Mouse (Mus musculus) 3T3-L1 (cell line): ENCODE measurements around the gene Lmtk2.

Source experiments
- DNase-seq: peaks from one replicate; pipeline ENCODE4 v3.0.0-alpha.2; 2015; ENCODE audit warnings: low read depth, low spot score

Lmtk2 gene

GRCm38 (mm10) chr5:144100149-144100935 is at the start of gene Lmtk2:
Gene Lmtk2, plus strand, starts transcription at chr5:144100436.
- peak; percentile 96 for DNase-seq

GRCm38 (mm10) chr5:144051268-144051667 is 49.0 kb upstream of the Lmtk2 start:
- peak; percentile 46 for DNase-seq

- no peak for DNase-seq
Measured at GRCm38 (mm10) chr5:144053450-144053849, 46.8 kb upstream of the Lmtk2 start.

- no peak for DNase-seq
Measured at GRCm38 (mm10) chr5:144054340-144054739, 45.9 kb upstream of the Lmtk2 start.

GRCm38 (mm10) chr5:144064093-144064492 is 36.1 kb upstream of the Lmtk2 start:
- DNase-seq = no peak

GRCm38 (mm10) chr5:144066036-144066435 is 34.2 kb upstream of the Lmtk2 start:
- peak; percentile 54 for DNase-seq

- DNase-seq = no peak
Measured at GRCm38 (mm10) chr5:144070064-144070463, 30.2 kb upstream of the Lmtk2 start.

- DNase-seq = no peak
Measured at GRCm38 (mm10) chr5:144071249-144071648, 29.0 kb upstream of the Lmtk2 start.

GRCm38 (mm10) chr5:144077541-144077940 is 22.7 kb upstream of the Lmtk2 start:
- DNase-seq = no peak

- no peak for DNase-seq
Measured at GRCm38 (mm10) chr5:144080886-144081285, 19.4 kb upstream of the Lmtk2 start.

GRCm38 (mm10) chr5:144082006-144082405 is 18.2 kb upstream of the Lmtk2 start:
- no peak for DNase-seq

- no peak for DNase-seq
Measured at GRCm38 (mm10) chr5:144083521-144083920, 16.7 kb upstream of the Lmtk2 start.

GRCm38 (mm10) chr5:144084271-144084670 is 16.0 kb upstream of the Lmtk2 start:
- no peak for DNase-seq

- DNase-seq = no peak
Measured at GRCm38 (mm10) chr5:144085696-144086095, 14.5 kb upstream of the Lmtk2 start.

GRCm38 (mm10) chr5:144086494-144086893 is 13.7 kb upstream of the Lmtk2 start:
- no peak for DNase-seq

GRCm38 (mm10) chr5:144088354-144088753 is 11.9 kb upstream of the Lmtk2 start:
- DNase-seq = no peak

- no peak for DNase-seq
Measured at GRCm38 (mm10) chr5:144095461-144095970, 4.7 kb upstream of the Lmtk2 start.

- no peak for DNase-seq
Measured at GRCm38 (mm10) chr5:144097902-144098639, 2.2 kb upstream of the Lmtk2 start.

- no peak for DNase-seq
Measured at GRCm38 (mm10) chr5:144098640-144098929, 1.7 kb upstream of the Lmtk2 start.

GRCm38 (mm10) chr5:144100948-144101347 is 712 bp downstream of the Lmtk2 start:
- peak; percentile 6 for DNase-seq

- DNase-seq = no peak
Measured at GRCm38 (mm10) chr5:144105070-144105469, 4.8 kb downstream of the Lmtk2 start.

- DNase-seq = no peak
Measured at GRCm38 (mm10) chr5:144105471-144106129, 5.4 kb downstream of the Lmtk2 start.
